Mouse (Mus musculus) stomach, postnatal 0 days (tissue): ENCODE measurements around the gene Map3k6.

Source experiments
- CTCF ChIP-seq: IDR thresholded peaks from 2 replicates; pipeline ENCODE4 v1.5.1; 2016; ENCODE audit warnings: antibody characterized with exemption, low read depth, mild to moderate bottlenecking, moderate library complexity
- EP300 ChIP-seq: optimal IDR thresholded peaks from 2 replicates; pipeline ENCODE3; 2016; ENCODE audit warnings: antibody characterized with exemption

GRCm38 (mm10) chr4:133297360-133297759, 56.7 kb downstream of the Map3k6 start:
- TF ChIP-seq CTCF (no peak), EP300 (no peak)
